Mouse (Mus musculus) embryonic facial prominence, embryonic 13.5 days (tissue): ENCODE measurements around the gene Gm10401. TPM values are rescaled to one million over a fixed set of nuclear protein-coding genes. Genes with fewer than 3 reads are reported as not detected.
"Not testable (repeated sequence)": the region's sequence is repeated elsewhere in the genome, so short reads cannot be mapped to it uniquely, and the experiment has no call there.

Experiments
- ATAC-seq: fragments of 200-750 bp; cut with Nextera tagmentation; 2 replicates; pipeline ENCODE4 v1.8.0; 2017; ENCODE audit warnings: low read depth; ENCODE audit not compliant: insufficient number of reproducible peaks, insufficient read depth, low FRiP score, low TSS enrichment
- H3K27ac ChIP-seq: fragments of 300-500 bp; sonication (generic); 2 replicates; pipeline ENCODE4 v1.5.1; 2015; ENCODE audit warnings: moderate library complexity, mild to moderate bottlenecking, inconsistent platforms
- H3K27me3 ChIP-seq: fragments of 300-500 bp; sonication (generic); 2 replicates; pipeline ENCODE4 v1.6.1; 2015; ENCODE audit warnings: mild to moderate bottlenecking, inconsistent platforms
- H3K36me3 ChIP-seq: fragments of 300-500 bp; sonication (generic); 2 replicates; pipeline ENCODE4 v1.6.1; 2015; ENCODE audit warnings: mild to moderate bottlenecking, inconsistent platforms
- H3K4me1 ChIP-seq: fragments of 300-500 bp; sonication (generic); 2 replicates; pipeline ENCODE4 v1.6.1; 2015; ENCODE audit warnings: inconsistent platforms
- H3K4me2 ChIP-seq: fragments of 300-500 bp; sonication (generic); 2 replicates; pipeline ENCODE4 v1.6.1; 2015; ENCODE audit warnings: moderate library complexity, mild to moderate bottlenecking, inconsistent platforms
- H3K4me3 ChIP-seq: fragments of 300-500 bp; sonication (generic); 2 replicates; pipeline ENCODE4 v1.5.1; 2015; ENCODE audit warnings: mild to moderate bottlenecking, inconsistent platforms
- H3K9ac ChIP-seq: fragments of 300-500 bp; sonication (generic); 2 replicates; pipeline ENCODE4 v1.6.1; 2015; ENCODE audit warnings: mild to moderate bottlenecking, inconsistent platforms
- H3K9me3 ChIP-seq: fragments of 300-500 bp; sonication (generic); 2 replicates; pipeline ENCODE4 v1.6.1; 2016; ENCODE audit warnings: inconsistent platforms
- WGBS: fragments of 180-500 bp; shearing (Covaris S2); methylation state at CpG from one replicate; pipeline ENCODE4 v1.1.7; 2015; ENCODE audit warnings: mixed read lengths; 5-methylcytosine and 5-hydroxymethylcytosine counted together
- polyA plus RNA-seq: library from polyadenylated mRNA; unstranded; fragments of >200 nt; fragmentation: Nextera tagmentation; extraction: Ambion mirVana; gene quantifications from 2 replicates; pipeline ENCODE4 v1.2.1, GENCODE M21; 2015

Gene Gm10401
- polyA plus RNA-seq, 1 experiment from 2014 or later = 44.5 TPM

DNA sequence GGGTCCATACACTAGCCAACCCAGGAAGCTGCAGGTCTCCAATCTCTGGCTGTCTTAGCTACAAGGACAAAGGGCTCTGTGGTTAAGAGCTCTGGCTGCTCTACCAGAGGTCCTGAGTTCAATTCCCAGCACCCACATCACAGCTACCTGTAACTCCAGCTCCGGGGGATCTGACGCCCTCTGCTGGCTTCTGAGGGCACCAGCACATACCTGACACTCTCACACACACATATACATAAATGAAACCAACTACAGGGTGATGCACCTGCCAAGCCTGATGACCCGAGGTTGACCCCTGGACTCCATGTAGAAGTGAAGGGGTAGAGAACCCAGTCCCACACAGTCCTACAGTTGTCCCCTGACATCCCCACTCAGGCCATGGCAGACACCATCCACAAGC is 18.3 kb upstream of the Gm10401 start:
- Histone ChIP-seq H3K4me3 (no peak overlapping the region), H3K27me3 (no peaks in the 10 kb centered on the region), H3K9ac (no peak overlapping the region), H3K9me3 (no peaks in the 10 kb centered on the region), H3K36me3 (peaks cover 53% of the 10 kb centered on the region), H3K27ac (no peak overlapping the region), H3K4me1 (peaks cover 7% of the 10 kb centered on the region; the same call in 1 of the 2 replicates), H3K4me2 (no peak overlapping the region)
- WGBS = 90% methylated on average over 3 of the region's 3 CpGs
- ATAC-seq = no peak

DNA sequence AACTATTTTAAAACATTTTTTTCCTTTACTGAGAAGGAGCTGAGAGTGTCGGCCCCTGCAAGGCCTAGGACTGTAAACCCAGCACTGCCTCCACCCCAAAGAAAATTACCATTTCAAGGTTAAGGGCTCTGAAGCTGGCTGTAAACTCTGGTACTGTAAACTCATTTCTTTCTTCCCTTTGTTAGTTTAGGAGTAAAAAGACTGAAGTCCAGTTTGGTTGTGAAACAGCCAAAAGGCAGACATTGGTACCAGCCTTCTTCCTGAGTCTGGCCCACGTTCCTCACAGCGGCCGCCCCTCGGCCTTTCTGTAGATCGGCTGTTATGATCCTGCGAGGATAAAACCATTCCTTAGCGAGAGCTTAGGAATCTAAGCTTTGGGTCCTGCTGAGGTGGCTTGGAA is 16.4 kb upstream of the Gm10401 start:
- H3K9me3 ChIP-seq = no peaks in the 10 kb centered on the region
- WGBS = 94% methylated on average over 8 of the region's 8 CpGs
- H3K4me1 ChIP-seq = peaks cover 7% of the 10 kb centered on the region; the same call in 1 of the 2 replicates
- H3K4me3 ChIP-seq = no peak overlapping the region
- H3K9ac ChIP-seq = no peak overlapping the region
- H3K36me3 ChIP-seq = peaks cover 72% of the 10 kb centered on the region
- no peak for ATAC-seq
- no peak overlapping the region for H3K4me2 ChIP-seq
- no peaks in the 10 kb centered on the region for H3K27me3 ChIP-seq
- H3K27ac ChIP-seq = no peak overlapping the region

DNA sequence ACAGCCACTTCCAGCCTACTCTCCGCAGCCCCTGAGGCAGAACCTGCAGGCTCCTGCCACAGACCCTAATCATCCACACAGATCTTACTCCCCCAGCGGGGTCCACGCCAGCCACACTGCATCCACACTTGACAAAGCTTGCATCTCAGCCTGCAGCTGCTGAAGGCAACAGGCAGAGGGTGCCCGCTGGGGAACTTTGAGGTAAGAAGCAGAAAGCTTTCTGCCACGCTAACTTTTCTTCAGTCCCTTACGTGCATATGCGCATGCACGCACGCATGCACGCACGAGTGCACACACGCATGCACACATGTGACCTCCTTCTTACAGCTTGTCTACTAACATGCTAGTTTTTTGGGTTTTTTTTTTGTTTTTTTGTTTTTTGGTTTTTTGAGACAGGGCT is 15.1 kb upstream of the Gm10401 start:
- Histone ChIP-seq H3K27ac (no peak overlapping the region), H3K9ac (no peak overlapping the region), H3K27me3 (no peaks in the 10 kb centered on the region), H3K4me2 (no peak overlapping the region), H3K4me1 (peaks cover under 1% of the 10 kb centered on the region; the same call in 1 of the 2 replicates), H3K9me3 (no peaks in the 10 kb centered on the region), H3K36me3 (peaks cover 73% of the 10 kb centered on the region), H3K4me3 (no peak overlapping the region)
- WGBS = 93% methylated on average over 12 of the region's 12 CpGs
- no peak for ATAC-seq

- Histone ChIP-seq H3K9ac (no peak overlapping the region), H3K4me3 (no peak overlapping the region), H3K9me3 (no peaks in the 10 kb centered on the region), H3K36me3 (peaks cover 56% of the 10 kb centered on the region), H3K27ac (no peak overlapping the region), H3K27me3 (no peaks in the 10 kb centered on the region), H3K4me1 (no peaks in the 10 kb centered on the region), H3K4me2 (no peak overlapping the region)
- WGBS = 91% methylated on average over 8 of the region's 8 CpGs
- no peak for ATAC-seq
These were observed 13.1 kb upstream of the Gm10401 start for GRCm38 (mm10) chr5:115111156-115111555.

- not testable (repeated sequence) for H3K27me3 ChIP-seq, H3K4me2 ChIP-seq, H3K27ac ChIP-seq, H3K4me3 ChIP-seq, H3K9me3 ChIP-seq, H3K9ac ChIP-seq, ATAC-seq, H3K4me1 ChIP-seq
- whole genome bisulfite sequencing = 95% methylated on average over 23 of the region's 23 CpGs
- H3K36me3 ChIP-seq = peaks cover 48% of the 10 kb centered on the region
These were observed 5.2 kb upstream of the Gm10401 start for GRCm38 (mm10) chr5:115103253-115103652.

GRCm38 (mm10) chr5:115102231-115102630 is 4.1 kb upstream of the Gm10401 start:
- H3K27ac ChIP-seq = no peak overlapping the region
- WGBS = 96% methylated on average over 2 of the region's 2 CpGs
- no peaks in the 10 kb centered on the region for H3K27me3 ChIP-seq
- no peak overlapping the region for H3K4me2 ChIP-seq
- H3K9ac ChIP-seq = no peak overlapping the region
- no peak for ATAC-seq
- H3K36me3 ChIP-seq = peaks cover 58% of the 10 kb centered on the region
- H3K4me3 ChIP-seq = no peak overlapping the region
- H3K4me1 ChIP-seq = no peaks in the 10 kb centered on the region
- H3K9me3 ChIP-seq = no peaks in the 10 kb centered on the region

DNA sequence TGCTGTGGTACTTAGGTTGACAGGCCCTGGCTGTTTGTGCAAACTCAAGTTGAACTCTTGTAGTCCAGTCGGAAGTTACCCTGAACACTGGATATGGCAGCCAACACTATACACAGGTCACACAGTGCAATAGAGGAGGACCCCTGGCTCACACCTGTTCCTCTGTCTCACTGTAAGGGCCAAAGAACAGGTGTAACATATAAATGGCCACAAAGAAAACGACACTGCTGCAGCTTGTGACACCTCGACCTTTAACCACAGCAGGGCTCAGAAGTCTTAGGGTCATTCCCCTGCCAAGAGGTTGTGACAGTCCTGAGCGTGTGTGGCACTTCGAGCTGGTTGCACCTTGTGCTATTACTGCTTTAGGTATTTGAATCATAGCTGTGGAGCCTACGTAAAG is 2.4 kb upstream of the Gm10401 start:
- WGBS = 82% methylated on average over 6 of the region's 6 CpGs
- H3K9me3 ChIP-seq = no peaks in the 10 kb centered on the region
- H3K4me1 ChIP-seq = no peaks in the 10 kb centered on the region
- H3K4me2 ChIP-seq = no peak overlapping the region
- peaks cover 74% of the 10 kb centered on the region for H3K36me3 ChIP-seq
- no peak overlapping the region for H3K27ac ChIP-seq
- H3K9ac ChIP-seq = no peak overlapping the region
- no peak overlapping the region for H3K4me3 ChIP-seq
- no peaks in the 10 kb centered on the region for H3K27me3 ChIP-seq
- ATAC-seq = no peak

GRCm38 (mm10) chr5:115099991-115100390 is 1.9 kb upstream of the Gm10401 start:
- Histone ChIP-seq H3K9me3 (no peaks in the 10 kb centered on the region), H3K4me1 (no peaks in the 10 kb centered on the region), H3K9ac (no peak overlapping the region), H3K4me3 (no peak overlapping the region), H3K27ac (no peak overlapping the region), H3K4me2 (no peak overlapping the region), H3K36me3 (peaks cover 76% of the 10 kb centered on the region), H3K27me3 (no peaks in the 10 kb centered on the region)
- WGBS = 86% methylated on average over 9 of the region's 9 CpGs
- no peak for ATAC-seq

GRCm38 (mm10) chr5:115099530-115099929 is 1.4 kb upstream of the Gm10401 start:
- Histone ChIP-seq H3K4me1 (no peaks in the 10 kb centered on the region), H3K9me3 (no peaks in the 10 kb centered on the region), H3K4me2 (no peak overlapping the region), H3K36me3 (peaks cover 81% of the 10 kb centered on the region), H3K27me3 (no peaks in the 10 kb centered on the region), H3K27ac (no peak overlapping the region), H3K4me3 (no peak overlapping the region), H3K9ac (no peak overlapping the region)
- WGBS = 83% methylated on average over 5 of the region's 5 CpGs
- no peak for ATAC-seq

DNA sequence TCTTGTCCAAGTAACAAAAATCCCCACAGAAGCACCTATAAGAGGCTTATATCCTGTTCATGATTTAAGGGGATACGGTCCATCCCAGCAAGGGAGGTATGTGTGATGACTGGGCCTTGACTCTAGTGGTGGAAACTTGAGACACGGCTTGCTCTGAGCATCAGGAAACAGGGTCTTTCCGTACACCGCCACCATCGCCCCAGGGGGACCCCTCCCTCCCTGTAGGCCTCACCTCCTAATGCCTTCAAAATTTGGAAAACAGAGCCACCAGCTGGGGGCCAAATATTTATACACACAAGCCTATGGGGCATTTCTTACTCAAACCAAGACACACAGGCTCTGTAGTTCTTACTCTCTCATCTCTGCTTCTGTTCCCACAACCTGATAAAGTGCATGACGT is 6.3 kb downstream of the Gm10401 start:
- 72% methylated on average over 6 of the region's 6 CpGs for WGBS
- H3K36me3 ChIP-seq = peaks cover 91% of the 10 kb centered on the region

DNA sequence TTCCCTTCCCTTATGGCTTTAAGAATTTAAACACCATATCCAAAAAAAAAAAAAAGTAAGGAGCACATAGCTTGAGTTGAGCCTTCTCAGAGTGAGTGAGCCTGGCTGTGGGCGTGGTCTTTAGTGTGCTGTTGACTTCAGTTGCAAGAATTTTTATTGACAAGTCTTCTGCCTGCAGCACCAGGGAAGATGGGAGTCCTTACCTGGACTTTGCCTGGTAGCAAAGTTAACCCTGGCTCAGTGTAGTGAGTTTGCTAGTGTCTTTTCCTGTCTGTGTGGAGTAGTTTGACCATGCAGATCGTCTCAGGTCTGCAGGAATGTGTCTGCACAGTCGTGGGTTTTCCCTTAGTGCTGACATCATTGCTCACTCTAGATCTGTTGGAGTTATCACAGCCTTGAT is 7.1 kb downstream of the Gm10401 start:
- no peak for ATAC-seq
- H3K4me1 ChIP-seq = no peaks in the 10 kb centered on the region; the same call in 1 of the 2 replicates
- WGBS = 86% methylated on average over 3 of the region's 3 CpGs

More for the DNA sequence above, 6.3 kb downstream of the Gm10401 start:
- H3K9ac ChIP-seq = no peak overlapping the region
- no peak overlapping the region for H3K27ac ChIP-seq
- H3K9me3 ChIP-seq = no peaks in the 10 kb centered on the region
- no peak for ATAC-seq
- H3K4me1 ChIP-seq = no peaks in the 10 kb centered on the region; the same call in 1 of the 2 replicates
- H3K4me2 ChIP-seq = no peak overlapping the region
- no peaks in the 10 kb centered on the region for H3K27me3 ChIP-seq
- no peak overlapping the region for H3K4me3 ChIP-seq

DNA sequence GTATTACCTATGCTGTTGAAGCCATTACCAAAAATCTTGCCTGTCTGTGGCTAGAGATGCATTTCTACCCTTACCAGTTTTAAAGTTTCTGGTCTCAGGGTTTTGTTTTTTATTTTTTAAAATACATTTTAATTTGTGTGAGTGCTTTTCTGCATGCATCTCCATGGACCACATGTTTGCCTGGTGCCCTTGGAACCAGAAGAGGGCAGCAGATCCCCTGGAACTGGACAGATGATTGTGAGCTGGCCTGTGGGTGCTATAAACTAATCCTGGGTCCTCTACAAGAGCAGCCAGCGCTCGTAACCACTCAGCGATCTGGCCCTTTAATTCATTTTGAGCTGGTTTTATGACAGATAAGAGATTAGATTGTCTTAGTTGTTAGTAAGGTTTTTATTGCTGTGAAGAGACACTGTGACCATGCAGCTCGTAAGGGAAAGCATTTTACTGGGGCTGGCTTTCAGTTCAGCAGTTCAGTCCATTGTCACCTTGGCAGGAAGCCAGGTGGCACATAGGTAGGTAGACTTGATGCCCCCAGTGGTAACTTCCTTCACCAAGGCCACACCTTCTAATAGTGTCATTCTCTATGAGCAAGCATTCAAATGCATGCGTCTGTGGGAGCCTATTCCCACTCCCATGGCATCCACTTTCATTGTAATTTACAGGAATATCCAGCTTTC is 8.4 kb downstream of the Gm10401 start:
- WGBS = 96% methylated on average over 5 of the region's 5 CpGs
- Histone ChIP-seq H3K27me3 (no peaks in the 10 kb centered on the region), H3K4me2 (no peak overlapping the region), H3K4me1 (no peaks in the 10 kb centered on the region; the same call in 1 of the 2 replicates), H3K9ac (no peak overlapping the region), H3K9me3 (no peaks in the 10 kb centered on the region), H3K27ac (no peak overlapping the region), H3K4me3 (no peak overlapping the region), H3K36me3 (peaks cover 86% of the 10 kb centered on the region)
- ATAC-seq = no peak

More for the DNA sequence above, 7.1 kb downstream of the Gm10401 start:
- H3K9ac ChIP-seq = no peak overlapping the region
- no peaks in the 10 kb centered on the region for H3K9me3 ChIP-seq
- H3K4me3 ChIP-seq = no peak overlapping the region
- no peak overlapping the region for H3K27ac ChIP-seq
- H3K27me3 ChIP-seq = no peaks in the 10 kb centered on the region
- H3K36me3 ChIP-seq = peaks cover 91% of the 10 kb centered on the region
- H3K4me2 ChIP-seq = no peak overlapping the region
